Mouse (Mus musculus): ENCODE measurements at regions not wholly inside any gene's neighbourhood (a gene's known extent, or its start where the extent isn't known, plus 50 kb on each side); places are given as distances from the start of the nearest gene placed in this dataset.
A peak's percentile ranks its signal among the peaks of the same experiment; 100 is the strongest.

DNA sequence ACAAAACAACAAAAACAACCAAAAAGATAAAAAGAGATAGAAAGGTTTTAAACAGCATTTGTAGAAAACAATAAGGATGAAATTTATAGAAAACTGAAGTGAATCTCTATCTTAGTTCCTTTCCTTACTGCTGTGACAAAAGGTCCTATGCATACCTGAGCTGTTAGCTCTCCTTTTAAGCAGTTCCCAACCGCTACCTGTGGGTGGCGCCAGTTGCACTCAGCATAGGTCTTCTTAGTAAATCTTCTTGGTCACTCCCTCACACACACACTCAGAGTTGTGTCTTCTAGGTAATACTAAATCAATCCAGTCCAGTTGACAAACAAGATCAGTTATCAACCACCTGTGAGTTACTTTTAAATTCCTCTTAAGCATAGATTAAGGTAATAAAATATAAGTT is 355.5 kb upstream of the Prkcq start:
- no peak for DNase-seq (ENCODE audit: low spot score in 2 of 2)

DNA sequence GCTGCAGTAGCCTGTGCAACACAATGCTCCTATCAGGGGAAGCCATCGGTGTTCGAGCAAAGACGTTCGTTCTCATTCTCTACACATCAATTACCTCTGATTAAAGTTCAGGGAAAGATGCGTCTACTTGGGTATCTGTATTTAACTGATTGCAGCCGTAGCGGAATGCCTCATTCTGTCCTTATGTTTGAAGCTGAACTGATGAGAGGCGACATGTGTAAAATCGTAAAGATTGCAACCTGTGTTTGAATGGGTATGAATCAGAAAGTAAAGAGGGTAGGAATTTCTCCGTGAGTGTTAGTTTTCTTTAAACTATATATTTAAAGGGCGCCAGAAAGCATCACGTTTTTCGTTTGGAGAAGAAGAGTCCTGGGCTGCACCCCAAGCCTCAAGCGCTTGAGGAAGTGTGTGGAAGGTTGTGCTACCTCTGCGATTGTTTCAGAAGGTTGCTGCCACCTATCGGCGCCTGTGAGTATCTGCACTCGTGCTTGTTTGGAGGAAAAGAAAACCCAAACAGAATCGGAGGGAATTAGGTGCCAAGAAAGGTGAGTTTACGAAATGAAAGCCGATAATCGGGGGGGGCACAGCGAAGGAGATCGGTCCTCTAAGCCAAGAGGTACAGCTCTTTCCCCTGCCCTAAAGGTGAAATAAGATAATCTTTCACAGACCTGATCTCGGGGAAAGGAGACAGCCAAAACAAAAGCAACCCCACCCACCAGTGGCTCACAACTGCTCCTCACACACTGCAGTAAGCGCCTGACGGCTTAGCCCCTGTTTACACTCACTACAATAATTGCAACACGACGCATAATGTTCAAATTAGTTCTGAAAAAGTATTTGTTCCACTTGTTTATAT is 346.4 kb upstream of the Prkcq start:
- peak in 1 of 2 experiments; percentile 49 for DNase-seq (ENCODE audit: low spot score in 2 of 2)

DNA sequence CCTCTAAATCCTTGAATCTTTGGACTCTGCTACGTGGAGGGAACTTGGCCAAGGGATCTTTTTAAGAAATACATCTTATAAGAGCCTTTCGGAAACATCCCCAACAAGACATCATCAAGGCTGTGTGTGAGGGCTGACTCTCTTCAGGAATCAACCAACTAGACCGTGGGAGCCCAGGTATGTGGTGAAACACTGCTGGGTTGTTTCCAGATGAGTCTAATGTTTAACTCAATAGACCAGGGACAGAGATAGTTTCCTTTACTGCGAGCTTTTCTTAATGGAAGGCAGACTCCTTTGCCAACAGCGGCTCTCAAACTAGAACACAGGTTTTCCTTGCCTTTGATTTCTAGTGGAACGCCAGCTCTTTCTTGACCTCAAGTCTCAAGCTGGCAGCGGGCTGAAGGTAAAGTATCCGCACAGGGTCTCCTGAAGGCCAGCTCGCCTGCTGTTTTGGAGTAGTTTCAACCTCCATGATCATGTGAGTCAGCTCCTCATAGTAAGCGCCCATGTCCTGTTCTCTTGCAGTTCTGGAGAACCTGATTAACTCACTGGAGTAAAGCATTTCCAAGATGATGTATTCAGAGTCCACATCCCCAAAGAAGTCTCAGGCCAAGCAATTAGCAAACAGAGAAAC is 345.7 kb upstream of the Prkcq start:
- no peak for DNase-seq (ENCODE audit: low spot score in 2 of 2)

DNA sequence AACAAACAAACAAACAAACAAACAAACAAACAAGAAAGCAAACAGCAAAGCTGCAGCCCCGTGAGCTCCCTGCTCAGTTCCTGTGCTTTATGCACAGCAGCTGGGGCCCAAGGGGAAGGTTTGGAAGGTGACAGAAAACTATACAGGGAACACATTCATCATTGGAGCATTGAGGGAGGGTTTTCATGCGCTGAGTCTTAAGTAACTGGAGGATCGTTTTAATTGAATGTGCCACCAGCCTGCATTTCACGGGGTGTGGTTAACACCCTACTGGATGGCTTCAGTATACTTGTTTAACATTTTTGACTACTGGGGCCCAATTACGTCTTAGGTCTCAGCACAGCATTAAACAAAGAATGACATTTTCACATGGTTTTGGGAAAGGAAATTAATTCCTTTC is 331.9 kb upstream of the Prkcq start:
- DNase-seq (ENCODE audit: low spot score in 2 of 2): no peak

DNA sequence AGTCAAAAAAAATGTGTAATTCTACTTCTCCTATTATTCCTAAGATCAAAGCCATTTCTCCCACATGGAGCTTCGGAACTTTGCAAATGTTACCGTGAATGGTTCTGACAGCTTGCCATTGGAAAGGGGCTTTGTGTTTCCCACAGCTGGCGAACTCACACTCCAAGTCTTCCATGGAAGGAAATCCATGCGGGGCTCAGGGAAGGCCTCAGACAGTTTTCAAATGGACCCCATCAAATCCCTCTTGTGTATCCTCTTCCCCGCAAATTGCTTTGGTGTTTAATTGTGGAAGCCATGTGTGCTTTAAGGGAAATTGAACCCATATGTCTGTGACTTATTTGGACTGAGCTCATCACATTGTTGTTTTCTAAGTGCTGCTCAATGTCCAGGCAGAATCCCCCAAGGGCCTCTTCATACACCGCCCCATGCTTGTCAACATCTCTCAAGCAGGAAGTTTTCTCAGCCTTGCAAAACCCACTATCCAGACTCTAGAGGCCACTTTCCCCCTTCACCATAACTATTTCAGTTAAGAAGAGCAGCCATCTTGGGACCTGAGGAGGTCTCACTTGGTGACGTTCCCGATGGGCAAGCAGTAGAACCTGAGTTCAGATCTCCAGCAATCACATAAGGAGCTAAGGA is 310.1 kb upstream of the Prkcq start:
- no peak for DNase-seq (ENCODE audit: low spot score in 2 of 2)

DNA sequence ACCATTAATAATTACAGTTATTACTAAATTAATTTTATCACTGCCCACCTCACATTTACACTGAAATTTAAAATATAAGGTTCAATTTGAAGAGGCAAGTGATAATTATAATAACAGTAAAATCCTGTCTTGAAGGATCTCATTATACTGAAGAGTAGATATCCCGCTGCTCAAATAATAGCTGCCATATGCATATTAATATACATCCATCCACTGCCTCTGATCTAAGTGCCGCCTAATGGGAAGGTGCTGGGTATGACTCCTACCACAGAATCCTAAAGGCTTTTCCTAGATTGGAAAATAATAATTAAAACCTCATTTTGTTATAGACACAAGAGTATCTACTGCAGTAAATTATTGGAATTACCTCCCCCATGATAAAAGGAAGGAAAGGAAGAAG is 307.5 kb upstream of the Prkcq start:
- DNase-seq (ENCODE audit: low spot score in 2 of 2): no peak

DNA sequence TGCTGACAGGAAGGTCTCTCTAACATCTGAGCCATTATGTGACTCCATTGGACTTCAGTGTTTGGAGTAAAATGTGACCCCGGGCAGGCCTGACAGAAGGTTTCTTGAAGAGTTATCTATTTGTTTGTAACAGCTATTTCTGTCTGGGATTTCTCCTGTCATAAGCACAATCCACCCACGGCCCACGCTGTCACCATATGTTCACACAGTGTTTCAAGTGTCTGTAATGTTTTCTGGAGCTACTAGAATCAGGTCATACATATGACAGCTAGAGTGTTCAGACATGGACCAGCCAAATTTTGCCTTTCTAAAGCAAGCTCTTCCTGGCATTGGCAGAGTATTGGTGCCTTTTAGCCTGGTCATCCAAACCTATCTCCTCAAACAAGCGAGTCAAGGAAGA is 297.6 kb upstream of the Prkcq start:
- DNase-seq (ENCODE audit: low spot score in 2 of 2): peak; percentile 2 to 71

DNA sequence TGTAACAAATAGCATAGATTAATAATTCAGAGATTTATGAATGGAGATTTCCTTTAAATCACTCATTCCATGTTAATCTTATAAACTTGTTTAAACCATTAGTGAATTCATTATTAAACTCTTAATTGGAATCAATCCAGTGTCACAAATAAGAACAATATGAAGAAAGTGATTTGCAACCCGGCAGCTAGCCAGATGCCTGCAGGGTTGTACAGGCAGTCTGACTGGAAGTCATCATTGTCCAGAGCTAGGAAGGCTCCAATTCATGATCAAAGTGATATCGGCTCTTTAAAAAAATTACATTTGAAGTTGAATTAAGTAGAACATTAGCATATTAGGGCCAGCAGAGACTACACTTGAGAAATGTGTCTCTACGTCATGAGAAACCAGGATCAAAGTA is 270.0 kb upstream of the Prkcq start:
- no peak for DNase-seq (ENCODE audit: low spot score in 2 of 2)

DNA sequence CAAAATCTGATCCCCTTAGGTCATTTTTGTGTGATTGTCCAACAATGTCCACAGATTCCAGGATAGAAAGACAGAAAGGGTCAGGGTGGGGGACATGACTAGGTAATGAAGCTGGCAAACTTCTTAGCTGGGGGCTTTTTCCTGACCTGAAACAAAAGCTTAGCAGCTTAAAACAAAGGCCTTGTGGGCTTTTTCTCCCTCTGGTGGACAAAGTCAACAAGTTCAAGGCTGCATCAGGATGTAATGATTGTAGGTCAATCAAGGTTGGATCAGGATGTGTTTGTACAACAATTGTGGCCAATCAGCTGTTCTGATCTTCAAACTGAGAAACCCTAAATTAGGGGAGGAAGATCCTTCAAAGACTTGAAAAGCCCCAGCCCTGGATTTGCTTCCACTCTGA is 252.0 kb upstream of the Prkcq start:
- no peak for DNase-seq (ENCODE audit: low spot score in 2 of 2)

DNA sequence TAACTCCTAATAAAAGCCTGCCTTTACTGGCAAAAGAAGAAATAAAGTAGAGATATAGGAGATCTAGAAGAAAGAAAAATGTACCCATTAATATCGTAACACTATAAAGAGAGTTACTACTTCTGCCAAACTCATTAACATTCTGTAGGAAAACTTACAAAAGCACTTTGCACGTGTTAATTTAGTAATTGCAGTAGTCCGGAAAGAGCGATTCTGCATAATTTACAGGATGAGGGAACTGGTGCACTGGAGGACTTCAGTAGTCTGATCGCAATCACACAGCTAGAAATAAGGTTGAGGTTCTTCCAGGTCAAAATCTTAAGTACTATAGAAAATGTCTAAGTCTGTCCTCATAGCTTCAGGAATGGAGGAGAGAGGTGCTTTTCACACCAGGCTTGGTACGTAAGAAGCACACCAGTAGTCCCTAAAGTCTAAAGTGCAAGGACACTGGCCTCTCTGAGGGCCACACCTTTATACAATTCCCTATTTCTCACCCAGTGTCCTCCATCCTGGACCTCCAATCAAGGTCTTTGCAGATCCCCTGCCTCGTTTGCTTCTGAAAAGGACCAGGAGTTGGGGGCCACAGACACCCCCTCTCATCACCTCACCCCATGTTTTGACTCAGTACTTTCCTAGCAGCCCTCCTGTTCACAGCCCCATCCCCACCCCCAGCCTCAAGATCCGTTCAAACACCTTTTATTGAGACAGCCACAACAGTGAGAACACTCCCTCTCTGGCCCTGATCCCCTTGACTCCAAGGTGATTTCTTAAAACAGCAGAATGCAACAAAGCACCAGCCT is 251.0 kb upstream of the Prkcq start:
- no peak for DNase-seq (ENCODE audit: low spot score in 2 of 2)

DNA sequence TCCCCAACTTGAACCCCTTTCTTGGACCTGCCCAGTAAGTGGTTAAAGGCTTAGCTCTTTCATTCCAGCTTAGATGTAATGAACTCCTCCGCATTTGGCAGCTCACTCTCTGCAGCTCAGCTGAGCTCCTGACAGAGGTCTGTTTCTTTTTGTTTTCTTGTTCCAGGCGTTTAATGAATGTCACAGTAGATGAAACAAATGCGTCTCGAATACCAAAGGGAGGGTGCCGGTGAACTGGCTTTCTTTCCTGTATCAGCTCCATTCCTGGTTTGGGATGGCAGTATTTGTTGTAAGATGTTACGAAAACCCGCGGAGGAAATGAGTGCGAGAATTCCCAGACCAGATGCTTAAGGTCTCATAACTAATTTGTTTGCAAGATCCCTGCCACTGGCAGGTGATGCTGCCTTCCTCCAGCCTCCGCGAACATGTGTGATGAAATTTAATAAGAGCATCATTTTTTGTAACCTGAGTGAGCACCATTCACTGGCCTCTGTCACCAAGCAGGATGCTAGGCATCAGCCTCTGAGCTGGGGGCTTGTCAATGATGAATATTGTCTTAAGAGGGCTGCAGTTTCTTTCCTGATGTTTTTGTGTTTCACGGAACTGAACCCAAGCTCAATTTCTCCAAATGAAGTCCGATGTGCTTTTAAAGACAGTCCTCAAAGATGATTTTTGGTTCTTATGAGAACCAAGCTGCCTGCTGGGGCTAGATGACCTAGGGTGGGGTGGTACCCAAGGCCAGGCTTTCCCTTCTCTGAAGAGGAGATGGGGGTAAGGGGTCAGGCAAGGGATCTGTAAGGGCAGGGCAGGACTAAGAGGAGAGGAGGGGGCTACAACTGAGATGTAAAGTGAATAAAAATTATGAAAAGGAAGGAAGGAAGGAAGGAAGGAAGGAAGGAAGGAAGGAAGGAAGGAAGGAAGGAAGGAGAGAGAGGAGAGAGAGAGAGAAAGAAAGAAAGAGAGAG is 250.1 kb upstream of the Prkcq start:
- peak in 1 of 2 experiments; percentile 17 for DNase-seq (ENCODE audit: low spot score in 2 of 2)

DNA sequence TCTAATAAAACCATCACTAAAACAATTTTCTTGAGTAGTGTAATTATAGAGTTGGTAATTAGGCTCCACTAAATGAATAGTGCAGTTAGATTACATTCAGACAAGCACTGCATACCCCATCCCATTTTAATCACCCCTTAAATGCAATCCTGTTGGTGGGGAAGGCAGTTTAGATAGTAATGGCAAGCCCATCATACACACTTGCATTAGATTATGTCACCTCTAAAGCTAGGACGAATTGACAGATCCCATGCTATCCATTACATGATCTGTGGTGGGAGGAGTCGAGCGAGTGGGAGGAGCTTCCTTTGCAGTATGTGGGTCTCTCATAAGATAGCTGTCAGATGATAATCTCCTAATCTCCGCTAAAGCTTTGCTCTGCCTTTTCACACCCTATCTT is 247.9 kb upstream of the Prkcq start:
- no peak for DNase-seq (ENCODE audit: low spot score in 2 of 2)

DNA sequence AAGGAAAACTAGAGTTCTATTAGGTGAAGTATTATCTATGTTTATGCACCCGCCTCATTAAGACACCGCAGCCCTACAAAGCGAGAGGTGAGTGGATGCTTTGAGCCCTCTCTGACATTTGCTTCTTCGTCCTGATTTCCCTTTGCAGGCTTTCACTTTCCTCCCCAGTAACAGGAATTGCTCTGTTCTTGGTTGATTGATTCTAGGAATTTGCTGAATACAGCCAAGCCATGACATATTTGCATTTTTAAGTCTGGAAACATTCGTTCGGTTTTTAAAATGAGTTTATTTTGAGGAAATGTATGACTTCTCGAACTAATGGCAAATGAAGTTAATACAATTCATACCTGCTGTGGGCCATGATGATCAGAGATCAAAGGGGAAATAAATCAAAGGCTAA is 246.5 kb upstream of the Prkcq start:
- DNase-seq (ENCODE audit: low spot score in 2 of 2): no peak

DNA sequence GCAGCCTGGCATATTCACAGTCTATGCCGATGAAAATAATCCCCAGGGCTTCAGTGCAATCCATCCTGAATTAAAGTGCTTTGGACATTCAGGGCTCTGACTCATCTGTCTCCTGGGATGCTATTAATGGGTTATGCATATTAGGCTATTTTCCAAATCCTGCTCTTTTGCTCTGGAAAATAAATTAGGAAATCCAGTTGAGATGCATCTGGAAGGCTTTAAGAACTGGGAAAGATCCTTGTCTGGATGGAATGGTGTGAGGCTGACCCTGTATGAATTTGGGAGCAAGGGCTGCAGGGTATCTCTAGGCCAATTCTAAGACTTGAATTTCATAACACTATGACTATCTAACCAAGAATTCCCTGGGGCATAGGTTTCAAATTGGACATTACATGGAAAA is 234.5 kb upstream of the Prkcq start:
- no peak for DNase-seq (ENCODE audit: low spot score in 2 of 2)

DNA sequence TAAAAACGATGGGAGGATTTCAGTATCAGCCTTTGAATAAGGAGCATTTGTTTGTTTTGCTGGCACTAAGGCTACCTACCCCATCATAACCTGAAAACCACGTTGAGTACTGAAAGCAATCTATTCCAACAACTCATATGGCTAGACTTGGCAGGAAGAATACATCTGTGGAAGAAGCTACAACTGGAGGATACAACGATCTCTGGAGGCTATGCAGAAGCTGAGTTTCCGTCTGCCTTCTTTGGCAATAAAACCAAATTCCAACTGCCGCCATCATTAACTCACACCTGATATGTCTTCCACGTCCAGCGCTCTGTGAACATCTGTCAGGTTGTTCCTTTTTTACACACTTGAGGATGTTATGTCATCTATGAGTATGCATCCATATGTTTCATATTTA is 206.7 kb upstream of the Prkcq start:
- DNase-seq (ENCODE audit: low spot score in 2 of 2): no peak

DNA sequence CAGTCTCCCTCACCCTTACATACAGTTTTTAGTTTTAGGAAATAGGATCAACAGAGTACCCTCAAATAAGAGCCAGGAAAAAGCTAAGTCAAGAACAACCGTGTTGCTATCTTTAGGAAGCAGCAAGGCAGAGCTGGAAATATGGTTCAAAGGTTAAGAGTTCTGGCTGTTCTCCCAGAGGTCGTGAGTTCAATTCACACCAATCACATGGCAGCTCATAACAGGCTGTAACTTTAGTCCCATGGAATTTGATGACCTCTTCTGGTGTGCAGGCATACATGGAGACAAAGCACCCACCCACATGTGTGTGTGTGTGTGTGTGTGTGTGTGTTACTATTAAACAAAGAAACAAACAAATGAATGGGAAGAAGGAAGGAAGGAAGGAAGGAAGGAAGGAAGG is 205.0 kb upstream of the Prkcq start:
- no peak for DNase-seq (ENCODE audit: low spot score in 2 of 2)

DNA sequence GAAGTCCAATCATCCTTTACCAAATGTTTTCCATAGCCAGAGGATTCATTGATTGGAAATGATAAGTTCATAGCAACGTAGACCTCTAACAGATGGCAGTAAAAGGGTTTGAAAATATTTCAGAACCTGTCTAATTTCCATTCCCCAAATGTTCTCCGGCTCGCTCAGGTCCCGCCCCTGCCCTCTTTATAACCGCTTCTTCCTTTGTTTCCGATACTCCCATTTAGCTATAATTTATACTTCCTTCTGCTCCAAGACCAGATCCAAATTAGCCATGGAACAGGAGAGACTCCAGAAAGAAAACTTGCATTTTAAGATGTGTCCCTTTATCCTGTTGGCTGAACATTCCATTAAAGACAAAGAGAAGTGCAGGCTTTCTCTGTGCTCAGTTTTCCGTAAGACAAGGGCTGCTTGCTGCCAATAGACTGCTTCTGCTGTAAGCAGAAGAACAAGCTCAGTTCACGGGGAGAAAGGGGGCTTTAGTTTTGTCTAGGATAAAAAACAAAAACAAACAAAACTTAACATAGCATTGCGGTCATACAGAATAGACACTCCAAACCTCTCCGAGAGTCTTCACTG is 202.7 kb upstream of the Prkcq start:
- no peak for DNase-seq (ENCODE audit: low spot score in 2 of 2)

DNA sequence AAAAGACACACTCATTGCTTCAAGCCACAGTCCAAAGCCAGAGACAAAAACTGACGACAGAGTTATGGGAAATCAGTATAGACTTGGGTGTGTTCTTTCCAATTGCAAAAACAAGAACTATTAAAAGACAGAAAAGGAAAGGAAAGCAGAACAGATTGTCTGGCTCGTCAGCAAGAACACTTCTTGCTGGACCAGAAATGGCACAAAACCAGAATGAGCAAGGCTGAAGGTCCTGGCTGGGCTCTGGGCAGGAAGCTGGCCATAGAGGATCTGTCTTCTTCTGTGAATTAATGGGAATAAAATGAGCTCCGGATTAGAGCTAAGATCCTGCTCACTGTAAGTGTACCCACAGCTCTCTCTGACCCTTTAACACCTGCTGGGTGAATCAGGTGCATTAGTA is 199.9 kb upstream of the Prkcq start:
- no peak for DNase-seq (ENCODE audit: low spot score in 2 of 2)

DNA sequence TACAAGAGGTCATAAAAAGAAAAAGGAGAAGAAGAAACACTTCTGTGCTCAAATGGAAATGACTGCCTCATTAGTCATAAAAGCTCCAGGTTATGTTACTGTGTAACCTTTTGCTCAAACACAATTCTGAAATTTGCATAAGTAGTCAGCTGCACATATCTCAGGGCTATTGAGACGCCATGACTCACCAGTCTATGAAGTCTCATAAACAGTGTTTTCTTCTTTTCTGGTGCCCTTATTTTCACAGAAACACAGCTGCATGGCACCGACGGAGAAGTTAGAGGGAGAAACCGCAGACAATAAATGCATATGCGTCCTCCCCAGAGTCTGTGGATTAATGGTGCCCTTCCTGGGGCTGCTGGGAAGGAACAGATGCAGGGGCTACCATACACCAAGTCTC is 193.1 kb upstream of the Prkcq start:
- DNase-seq (ENCODE audit: low spot score in 2 of 2): no peak

DNA sequence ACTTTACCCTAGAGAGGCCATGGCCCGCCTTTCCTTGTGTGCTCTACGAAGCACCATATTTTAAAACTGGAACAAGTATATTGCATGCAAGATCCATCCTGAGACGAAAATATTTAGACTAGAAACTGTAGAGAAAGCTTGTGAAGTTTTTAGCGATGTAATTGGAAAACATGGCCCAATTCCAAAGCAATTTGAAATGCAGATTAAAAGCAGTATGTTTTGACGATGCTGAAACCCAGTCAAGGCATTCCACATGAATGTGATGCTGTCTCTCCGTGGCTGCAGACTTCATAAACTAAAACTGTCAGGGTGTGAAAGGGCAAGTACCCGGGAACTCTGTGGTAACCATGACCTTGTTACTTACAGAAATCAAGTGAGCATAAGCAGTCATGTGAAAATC is 185.8 kb upstream of the Prkcq start:
- DNase-seq (ENCODE audit: low spot score in 2 of 2): no peak

Measured in left cerebral cortex, adult 9 months (tissue).